Mouse (Mus musculus): ENCODE results near the gene Rev1. TPM values are rescaled to one million over a fixed set of nuclear protein-coding genes. Genes with fewer than 3 reads are reported as not detected.

The Rev1 gene
- polyA plus RNA-seq, 1 experiment from 2014 or later, result 41.3 TPM

DNA sequence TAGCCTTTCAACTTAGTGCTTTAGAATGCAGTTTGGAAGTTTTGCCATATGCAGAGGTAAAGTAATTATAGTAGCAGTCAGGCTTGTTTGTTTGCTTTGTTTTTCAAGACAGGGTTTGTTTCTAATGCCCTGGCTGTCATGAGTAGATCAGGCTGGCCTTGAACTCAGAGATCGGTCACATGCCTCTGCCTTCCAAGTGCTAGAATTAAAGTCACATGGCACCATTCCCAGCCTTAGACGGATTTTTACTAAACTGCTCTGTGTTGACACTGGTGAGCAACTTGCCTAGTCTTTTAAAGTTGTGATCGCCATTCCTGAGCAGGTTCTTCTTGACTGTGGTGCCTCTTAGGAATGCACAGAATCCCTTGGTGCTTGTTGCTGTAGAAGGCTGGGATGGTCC lies 122.9 kb downstream of the Rev1 start:
- H3K9ac ChIP-seq, result no peak overlapping the region
- no peak overlapping the region for H3K4me3 ChIP-seq
- whole genome bisulfite sequencing, result 78% methylated on average over 3 of the region's 3 CpGs
- no peaks in the 10 kb centered on the region for H3K4me1 ChIP-seq
- ATAC-seq, result no peak
- no peak overlapping the region for H3K27ac ChIP-seq
- no peaks in the 10 kb centered on the region for H3K36me3 ChIP-seq (ENCODE audit: poor library complexity, severe bottlenecking)
- no peak overlapping the region for H3K4me2 ChIP-seq
- no peaks in the 10 kb centered on the region for H3K27me3 ChIP-seq
- no peaks in the 10 kb centered on the region for H3K9me3 ChIP-seq (replicated peaks)

DNA sequence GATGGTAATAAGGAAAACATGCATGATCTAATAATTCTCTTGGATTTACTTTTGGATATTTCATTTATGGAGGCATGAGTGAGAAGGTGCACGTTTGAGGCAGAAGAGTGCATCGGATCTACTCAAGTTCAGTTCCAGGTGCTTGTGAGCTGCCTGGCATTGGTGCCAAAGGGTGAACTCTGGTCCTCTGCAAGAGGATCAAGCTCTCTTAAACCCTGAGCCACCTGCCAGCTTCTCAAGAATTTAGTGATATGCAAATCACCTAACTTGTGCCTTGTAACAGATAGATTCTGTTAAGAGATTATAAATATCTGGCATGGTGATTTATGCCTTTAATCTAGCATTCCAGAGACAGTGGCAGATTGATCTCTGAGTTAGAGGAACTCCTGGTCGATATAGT lies 126.6 kb downstream of the Rev1 start:
- H3K4me2 ChIP-seq, result no peak overlapping the region
- no peak overlapping the region for H3K9ac ChIP-seq
- no peaks in the 10 kb centered on the region for H3K36me3 ChIP-seq (ENCODE audit: poor library complexity, severe bottlenecking)
- no peaks in the 10 kb centered on the region for H3K27me3 ChIP-seq
- 94% methylated on average over 3 of the region's 3 CpGs for WGBS
- no peak overlapping the region for H3K27ac ChIP-seq
- no peak overlapping the region for H3K4me3 ChIP-seq
- H3K9me3 ChIP-seq (replicated peaks), result no peaks in the 10 kb centered on the region
- peaks cover 16% of the 10 kb centered on the region for H3K4me1 ChIP-seq
- no peak for ATAC-seq

Other genes starting within 250 kb of the Rev1 start
- 17.9 and 19.3 TPM in 2 replicates for gene Mitd1, start 239.4 kb downstream of the Rev1 start, polyA plus RNA-seq (2015; fragmentation: Nextera tagmentation; extraction: Ambion mirVana)
- 249 and 253 TPM in 2 replicates for gene Mrpl30, start 239.3 kb downstream of the Rev1 start, polyA plus RNA-seq (2015; fragmentation: Nextera tagmentation; extraction: Ambion mirVana)
- gene Lyg2, start 213.3 kb downstream of the Rev1 start, polyA plus RNA-seq (2015; fragmentation: Nextera tagmentation; extraction: Ambion mirVana), result not detected in 2 replicates
- not detected in 2 replicates for gene Lyg1, start 172.0 kb downstream of the Rev1 start, polyA plus RNA-seq (2015; fragmentation: Nextera tagmentation; extraction: Ambion mirVana)
- gene Txndc9, start 131.9 kb downstream of the Rev1 start, polyA plus RNA-seq (2015; fragmentation: Nextera tagmentation; extraction: Ambion mirVana), result 162 and 167 TPM in 2 replicates
- 27.7 and 28.9 TPM in 2 replicates for gene Eif5b, start 131.8 kb downstream of the Rev1 start, polyA plus RNA-seq (2015; fragmentation: Nextera tagmentation; extraction: Ambion mirVana)

Measured in forebrain, embryonic 13.5 days (tissue).